In genomic region chr10:94595705-94596104, GRCm38 (mm10) we compare ENCODE assay signal across 12 mouse cellular contexts.
A peak's percentile ranks its signal among the peaks of the same experiment; 100 is the strongest.
DNase-seq lines count a peak whose midpoint lies in the region; ATAC-seq lines count a peak whose summit lies in the region.
"Had no signal": no experiment of that assay in that cellular context is flagged by ENCODE, and none has a peak within 500 bp of the region (broad histone marks: within the 10 kb centered on the region; RNA-seq: fewer than 3 reads in every experiment).

No protein-coding gene starts in this region.

- 60% methylated on average over 9 of the region's 9 CpGs for WGBS in embryonic facial prominence, embryonic 15.5 days

- no peaks in the 10 kb centered on the region for H3K9me3 ChIP-seq in embryonic facial prominence, embryonic 15.5 days (replicated peaks)
- H3K9me3 ChIP-seq: limb, embryonic 15.5 days; neural tube, embryonic 12.5 days had no signal

- intact Hi-C loops in left cerebral cortex, postnatal 4 days (cut with DNase I) = no loop called here

- H3K36me3 ChIP-seq in embryonic facial prominence, embryonic 15.5 days = no peaks in the 10 kb centered on the region
- H3K36me3 ChIP-seq: limb, embryonic 15.5 days; neural tube, embryonic 12.5 days had no signal

- H3K27me3 ChIP-seq in embryonic facial prominence, embryonic 15.5 days = no peaks in the 10 kb centered on the region
- H3K27me3 ChIP-seq: limb, embryonic 15.5 days; neural tube, embryonic 12.5 days had no signal

- H3K9ac ChIP-seq in embryonic facial prominence, embryonic 15.5 days = no peak overlapping the region
- H3K9ac ChIP-seq: limb, embryonic 15.5 days; neural tube, embryonic 12.5 days had no signal

- ATAC-seq in embryonic facial prominence, embryonic 15.5 days (ENCODE audit: insufficient number of reproducible peaks, low FRiP score, low TSS enrichment, low read depth) = 0 out of 2 replicates have a peak, but pooled peaks have one; percentile 29

- DNase-seq in kidney, postnatal 10 days = peak; percentile 28
- DNase-seq in kidney, postnatal 4 days = no peak
- DNase-seq in frontal cortex, postnatal 14 days (ENCODE audit: low spot score in 2 of 2) = peak; percentile 44 to 46
- DNase-seq in left cerebral cortex, postnatal 4 days = peak; percentile 63
- no peak for DNase-seq in MN1 (ENCODE audit: low spot score)
- no peak for DNase-seq in urinary bladder, postnatal 36 days (ENCODE audit: low spot score in 2 of 2)
- DNase-seq: gastrocnemius, postnatal 14 days; spleen, adult 18-20 months; thymus, postnatal 25 days had no signal

- H3K27ac ChIP-seq in embryonic facial prominence, embryonic 15.5 days (replicated peaks) = no peak overlapping the region
- H3K27ac ChIP-seq: limb, embryonic 15.5 days; neural tube, embryonic 12.5 days had no signal

- H3K4me1 ChIP-seq in embryonic facial prominence, embryonic 15.5 days = no peaks in the 10 kb centered on the region
- H3K4me1 ChIP-seq: neural tube, embryonic 12.5 days had no signal

- H3K4me2 ChIP-seq in embryonic facial prominence, embryonic 15.5 days (replicated peaks) = no peak overlapping the region
- H3K4me2 ChIP-seq: limb, embryonic 15.5 days; neural tube, embryonic 12.5 days had no signal

- no peak overlapping the region for H3K4me3 ChIP-seq in embryonic facial prominence, embryonic 15.5 days (replicated peaks)
- H3K4me3 ChIP-seq: limb, embryonic 15.5 days; neural tube, embryonic 12.5 days had no signal

Comparison
In these comparisons a context has a peak if more than half of its experiments do, and no peak if none do; other contexts are left out.
1. DNase-seq: peak in kidney, postnatal 10 days (single experiment), frontal cortex, postnatal 14 days (2 of 2) and left cerebral cortex, postnatal 4 days (single experiment); none in kidney, postnatal 4 days (0 of 2), MN1 (single experiment) and urinary bladder, postnatal 36 days (0 of 2).